Mouse (Mus musculus): ENCODE results near the gene Zscan20. TPM values are rescaled to one million over a fixed set of nuclear protein-coding genes. Genes with fewer than 3 reads are reported as not detected.
"Not testable (repeated sequence)": the region's sequence is repeated elsewhere in the genome, so short reads cannot be mapped to it uniquely, and the experiment has no call there.

Gene Zscan20
- polyA plus RNA-seq, 1 experiment from 2014 or later, result 2.8 TPM

DNA sequence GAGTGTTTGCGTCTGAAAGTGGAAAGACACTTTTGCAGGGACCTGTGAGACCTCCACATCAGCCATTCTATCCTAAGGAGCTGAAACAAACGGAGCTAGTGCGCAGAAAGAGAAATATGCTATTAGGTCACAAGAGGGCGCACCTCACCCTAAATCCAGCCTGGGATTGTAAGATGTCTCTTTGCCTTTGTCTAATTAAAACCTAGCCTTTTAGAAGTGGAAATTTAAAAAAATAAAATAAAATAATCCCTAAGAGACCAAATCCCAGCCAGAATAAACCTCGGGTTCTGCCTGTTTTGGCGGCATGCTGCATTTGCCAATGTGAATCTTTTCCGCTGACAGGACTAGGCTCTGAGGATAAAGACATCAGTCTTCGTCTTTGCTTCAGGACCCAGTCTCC, 3.4 kb upstream of the Zscan20 start:
- no peak for DNase-seq (ENCODE audit: low read depth, low spot score)
- TF ChIP-seq CTCF (IDR thresholded peaks at IDR 0.05), result no peak
- H3K27me3 ChIP-seq, result peaks cover 6% of the 10 kb centered on the region
- CTCF ChIA-PET, result interaction anchor here (0.8 to 1.9 kb wide), 5 partner anchors 9 to 245 kb away, joined by 3 to 7 read pairs (median 3); no protein-coding TSS in a partner anchor
- in situ Hi-C loops (cut with MboI; ENCODE audit: low pct_unique_long_range_greater_than_20kb), result loop anchor here (5.0 to 25.0 kb wide), 4 partner anchors 99 to 499 kb away; partner anchors contain the start of genes Hpca and Tmem54
- no peak for ATAC-seq
- POLR2A ChIA-PET, result no interaction called here

GRCm38 (mm10) chr4:128611726-128612125, 1.8 kb upstream of the Zscan20 start:
- POLR2A ChIA-PET; ATAC-seq; DNase-seq (ENCODE audit: low read depth, low spot score); H3K27me3 ChIP-seq: not testable (repeated sequence)
- in situ Hi-C loops (cut with MboI; ENCODE audit: low pct_unique_long_range_greater_than_20kb), result loop anchor here (5.0 to 25.0 kb wide), 4 partner anchors 101 to 501 kb away; partner anchors contain the start of genes Hpca and Tmem54
- CTCF ChIA-PET, result interaction anchor here (1.0 kb wide), 1 partner anchor 244 kb away, joined by 3 read pairs; no protein-coding TSS in a partner anchor

- CTCF ChIA-PET, result no interaction called here
- POLR2A ChIA-PET, result interaction anchor here (0.6 kb wide), 1 partner anchor 11 kb away, joined by 5 read pairs; no protein-coding TSS in a partner anchor
- ATAC-seq (no peak), DNase-seq (ENCODE audit: low read depth, low spot score) (no peak)
- in situ Hi-C loops (cut with MboI; ENCODE audit: low pct_unique_long_range_greater_than_20kb), result loop anchor here (5.0 to 25.0 kb wide), 4 partner anchors 102 to 502 kb away; partner anchors contain the start of genes Hpca and Tmem54
- H3K27me3 ChIP-seq, result no peaks in the 10 kb centered on the region
- no peak for TF ChIP-seq CTCF (IDR thresholded peaks at IDR 0.05)
These were observed 808 bp upstream of the Zscan20 start for GRCm38 (mm10) chr4:128610706-128611105.

DNA sequence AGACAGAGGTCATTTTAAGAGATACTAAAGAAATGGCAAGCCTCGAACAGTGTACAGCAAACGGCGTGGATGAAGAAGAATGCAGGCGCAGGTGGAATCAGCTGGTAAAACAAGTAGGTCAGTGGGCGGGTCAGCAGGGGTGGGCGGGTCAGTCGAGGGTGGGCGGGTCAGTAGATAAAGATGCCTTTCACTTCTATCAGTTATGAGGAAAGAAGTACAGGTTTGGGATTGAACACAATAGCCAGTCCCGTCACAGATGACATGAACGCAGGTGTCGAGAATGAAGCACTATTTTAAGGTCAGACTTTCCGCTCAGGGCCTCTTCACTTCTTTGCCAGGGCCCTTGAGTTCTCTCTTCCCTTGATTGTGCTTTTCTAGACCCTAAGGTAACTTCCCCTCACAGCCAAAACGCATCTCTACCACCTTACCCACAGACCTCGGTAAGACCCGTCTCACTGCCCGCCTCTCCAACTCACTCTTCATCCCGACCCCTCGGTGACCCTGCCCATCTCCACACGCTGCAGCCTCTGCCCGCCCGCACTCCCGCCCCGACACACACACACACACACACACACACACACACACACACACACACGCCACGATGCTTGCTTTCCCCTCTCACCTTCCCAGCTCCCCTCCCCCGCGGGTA, 498 bp downstream of the Zscan20 start:
- H3K27me3 ChIP-seq, result no peaks in the 10 kb centered on the region
- in situ Hi-C loops (cut with MboI; ENCODE audit: low pct_unique_long_range_greater_than_20kb), result loop anchor here (25.0 kb wide), 1 partner anchor 503 kb away; the partner anchor contains the start of genes Hpca and Tmem54
- DNase-seq (ENCODE audit: low read depth, low spot score), result no peak
- no peak for TF ChIP-seq CTCF (IDR thresholded peaks at IDR 0.05)
- ChIA-PET POLR2A (no interaction called here), CTCF (no interaction called here)
- no peak for ATAC-seq

GRCm38 (mm10) chr4:128607661-128608060, 2.2 kb downstream of the Zscan20 start:
- CTCF ChIA-PET, result interaction anchor here (1.1 kb wide), 1 partner anchor 8 kb away, joined by 8 read pairs; no protein-coding TSS in a partner anchor
- no peak for ATAC-seq
- in situ Hi-C loops (cut with MboI; ENCODE audit: low pct_unique_long_range_greater_than_20kb), result loop anchor here (25.0 kb wide), 1 partner anchor 505 kb away; the partner anchor contains the start of genes Hpca and Tmem54
- no peaks in the 10 kb centered on the region for H3K27me3 ChIP-seq
- DNase-seq (ENCODE audit: low read depth, low spot score), result no peak
- TF ChIP-seq CTCF (IDR thresholded peaks at IDR 0.05), result no peak
- POLR2A ChIA-PET, result no interaction called here

DNA sequence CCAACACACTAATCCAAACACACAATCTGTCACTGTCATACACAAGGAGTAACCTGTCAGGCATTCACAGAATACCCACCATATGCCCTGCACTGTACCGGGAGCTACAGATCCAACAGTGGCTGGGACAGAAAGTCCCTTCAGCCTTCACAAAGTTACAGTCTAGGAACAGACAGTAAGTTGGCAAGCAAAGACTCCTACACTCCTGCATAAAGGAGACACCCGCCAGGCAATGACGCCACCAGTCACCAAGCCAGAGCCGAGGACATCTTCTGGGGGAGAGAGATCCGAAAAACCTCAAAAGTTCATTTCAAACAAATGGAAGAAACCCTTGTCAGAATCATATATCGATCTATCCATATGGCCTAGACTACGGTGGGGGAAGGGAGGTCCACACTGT, 3.3 kb downstream of the Zscan20 start:
- ATAC-seq, result no peak
- TF ChIP-seq CTCF (IDR thresholded peaks at IDR 0.05), result no peak
- ChIA-PET CTCF (no interaction called here), POLR2A (interaction anchor here (0.6 kb wide), 1 partner anchor 1363 kb away, joined by 3 read pairs; the partner anchor contains the start of gene Smim12)
- DNase-seq (ENCODE audit: low read depth, low spot score), result no peak
- in situ Hi-C loops (cut with MboI; ENCODE audit: low pct_unique_long_range_greater_than_20kb), result loop anchor here (25.0 kb wide), 1 partner anchor 506 kb away; the partner anchor contains the start of genes Hpca and Tmem54
- no peaks in the 10 kb centered on the region for H3K27me3 ChIP-seq

DNA sequence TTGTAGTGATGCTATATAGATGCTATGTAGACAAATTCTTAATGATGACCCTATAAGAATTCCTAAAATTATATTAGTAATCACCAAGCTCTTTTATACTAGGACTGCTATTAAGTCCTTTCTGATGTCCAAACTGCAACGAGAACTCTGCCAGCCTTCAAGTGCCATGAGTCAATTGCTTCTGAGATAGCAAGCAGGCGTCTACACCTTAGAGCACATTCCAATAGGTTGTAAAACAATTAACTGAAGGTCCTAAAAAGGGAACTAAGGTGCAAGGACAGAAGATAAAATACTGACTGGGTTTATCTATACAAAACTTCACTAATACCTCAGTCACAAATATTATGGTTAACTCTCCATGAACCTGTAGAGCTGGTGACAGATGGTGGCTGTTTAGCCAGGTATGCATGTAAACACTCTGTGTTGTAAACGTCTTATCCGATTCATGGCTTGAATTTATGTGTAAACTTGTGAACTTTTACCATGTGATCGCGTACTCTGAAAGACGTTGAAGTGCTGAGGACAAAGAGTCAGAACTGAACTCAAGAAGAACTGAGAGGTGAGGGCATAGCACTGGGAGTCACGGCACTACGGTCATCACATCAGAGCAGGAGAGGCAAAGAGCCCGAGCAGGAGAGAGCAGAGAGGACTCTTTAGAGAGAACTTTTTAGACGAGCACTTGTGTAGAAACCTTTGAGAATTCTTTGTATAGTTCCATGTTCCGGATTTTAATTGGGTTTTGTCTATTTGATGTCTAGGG, 11.9 kb downstream of the Zscan20 start:
- TF ChIP-seq CTCF (IDR thresholded peaks at IDR 0.05), result no peak
- H3K27me3 ChIP-seq, result no peaks in the 10 kb centered on the region
- ATAC-seq, result no peak
- CTCF ChIA-PET, result interaction anchor here (2.2 kb wide), 1 partner anchor 10 kb away, joined by 6 read pairs; no protein-coding TSS in a partner anchor
- in situ Hi-C loops (cut with MboI; ENCODE audit: low pct_unique_long_range_greater_than_20kb), result loop anchor here (25.0 kb wide), 1 partner anchor 1486 kb away; the partner anchor contains the start of gene Tmem35b
- POLR2A ChIA-PET, result no interaction called here
- no peak for DNase-seq (ENCODE audit: low read depth, low spot score)

DNA sequence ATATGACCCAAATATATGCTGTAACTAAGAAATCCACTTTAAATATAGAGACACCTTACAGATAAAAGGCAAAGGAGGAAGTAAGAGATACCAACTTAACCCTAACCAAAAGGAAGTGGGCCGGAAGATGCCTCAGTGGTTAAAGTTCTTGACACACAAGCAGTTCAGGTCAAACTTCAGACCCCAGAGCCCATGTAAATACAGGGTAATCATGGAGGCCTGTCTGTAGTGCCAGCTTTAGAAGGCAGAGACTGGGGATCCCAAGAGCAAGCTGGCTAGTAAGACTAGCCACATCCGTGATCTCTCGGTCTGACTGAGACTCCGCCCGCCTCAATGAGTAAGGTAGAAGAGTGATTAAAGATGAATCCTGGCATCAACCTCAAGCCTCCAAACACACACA, 15.8 kb downstream of the Zscan20 start:
- no peak for DNase-seq (ENCODE audit: low read depth, low spot score)
- CTCF ChIA-PET, result no interaction called here
- TF ChIP-seq CTCF (IDR thresholded peaks at IDR 0.05), result no peak
- POLR2A ChIA-PET, result no interaction called here
- in situ Hi-C loops (cut with MboI; ENCODE audit: low pct_unique_long_range_greater_than_20kb), result loop anchor here (25.0 kb wide), 1 partner anchor 1482 kb away; the partner anchor contains the start of gene Tmem35b
- ATAC-seq, result no peak
- H3K27me3 ChIP-seq, result no peaks in the 10 kb centered on the region

DNA sequence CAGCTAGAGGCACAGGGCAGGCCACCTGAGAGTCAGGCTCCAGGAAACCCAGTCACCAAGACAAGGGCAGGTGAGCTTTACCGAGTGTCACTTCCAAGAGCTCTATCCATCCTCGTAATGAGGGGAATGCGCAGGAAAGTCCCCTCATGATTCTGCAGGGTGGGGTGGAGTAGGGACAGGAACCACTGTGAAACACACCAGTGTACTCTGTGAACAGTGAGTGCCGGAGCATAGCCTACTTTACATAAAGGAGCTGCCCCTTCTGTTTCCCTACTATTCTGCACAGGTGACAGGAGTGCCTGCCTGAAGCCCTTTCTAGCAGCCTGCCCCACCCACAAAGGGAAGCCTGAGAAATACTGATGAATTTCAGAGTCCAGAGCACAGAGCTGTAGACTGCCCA, 16.6 kb downstream of the Zscan20 start:
- in situ Hi-C loops (cut with MboI; ENCODE audit: low pct_unique_long_range_greater_than_20kb), result loop anchor here (25.0 kb wide), 1 partner anchor 1481 kb away; the partner anchor contains the start of gene Tmem35b
- ATAC-seq, result no peak
- POLR2A ChIA-PET, result no interaction called here
- CTCF ChIA-PET, result no interaction called here
- TF ChIP-seq CTCF (IDR thresholded peaks at IDR 0.05), result no peak
- no peak for DNase-seq (ENCODE audit: low read depth, low spot score)
- H3K27me3 ChIP-seq, result no peaks in the 10 kb centered on the region

DNA sequence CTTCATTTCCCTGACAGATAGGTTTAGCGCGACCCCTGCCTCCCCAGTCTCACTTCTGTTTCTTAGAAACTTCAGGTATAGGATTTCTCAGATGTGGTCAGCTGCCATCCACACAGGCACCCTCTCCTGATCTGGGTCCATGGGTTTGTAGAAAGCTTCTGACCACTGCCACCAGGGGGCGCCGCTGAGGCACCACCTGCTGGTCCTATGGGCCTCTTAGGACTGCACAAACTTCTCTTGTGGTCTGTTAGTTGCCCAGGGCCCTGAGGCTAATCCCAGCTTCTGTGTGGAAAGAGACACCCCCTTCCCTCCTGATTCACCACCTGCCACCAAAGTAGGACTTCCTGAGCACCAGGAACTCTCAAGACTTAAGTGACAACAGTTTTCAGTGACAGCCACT, 30.7 kb downstream of the Zscan20 start:
- DNase-seq (ENCODE audit: low read depth, low spot score) (no peak), ATAC-seq (no peak)
- in situ Hi-C loops (cut with MboI; ENCODE audit: low pct_unique_long_range_greater_than_20kb), result loop anchor here (25.0 kb wide), 1 partner anchor 1467 kb away; the partner anchor contains the start of gene Tmem35b
- H3K27me3 ChIP-seq, result no peaks in the 10 kb centered on the region
- no peak for TF ChIP-seq CTCF (IDR thresholded peaks at IDR 0.05)
- ChIA-PET POLR2A (no interaction called here), CTCF (no interaction called here)

All from Patski (cell line).